Mouse (Mus musculus) ovary, adult 2 months (tissue): ENCODE results near the gene Vmn1r15. TPM values are rescaled to one million over a fixed set of nuclear protein-coding genes. Genes with fewer than 3 reads are reported as not detected.

Experiments used
- polyA plus RNA-seq: library from polyadenylated mRNA; depleted of rRNA; stranded (reverse); fragments of >200 nt; gene quantifications from 2 replicates; pipeline ENCODE4 v1.2.3, GENCODE M21; 2012; rRNA removed

Gene Vmn1r15
- polyA plus RNA-seq = not detected in 2 replicates

DNA sequence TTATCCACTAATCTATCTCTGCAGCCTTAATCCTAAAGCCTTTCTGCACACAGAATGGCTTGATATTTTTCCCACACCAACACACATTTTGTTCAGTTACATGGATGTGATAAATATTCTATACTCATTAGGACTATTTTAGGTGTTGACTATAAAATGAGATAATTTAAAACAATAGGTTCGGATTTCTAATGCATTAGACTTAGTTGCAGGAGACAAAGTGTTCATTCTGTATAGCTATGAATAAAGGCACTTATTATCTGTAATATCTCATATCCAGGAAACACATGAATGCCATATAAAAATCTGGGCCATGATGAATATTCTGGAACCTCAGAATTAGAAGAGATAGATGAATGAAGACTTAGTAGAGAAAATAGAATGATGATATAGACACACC is at the start of gene Vmn1r15:
TSS of gene Vmn1r15 (plus strand) at position 301 of the 400 bp plus-strand sequence.

DNA sequence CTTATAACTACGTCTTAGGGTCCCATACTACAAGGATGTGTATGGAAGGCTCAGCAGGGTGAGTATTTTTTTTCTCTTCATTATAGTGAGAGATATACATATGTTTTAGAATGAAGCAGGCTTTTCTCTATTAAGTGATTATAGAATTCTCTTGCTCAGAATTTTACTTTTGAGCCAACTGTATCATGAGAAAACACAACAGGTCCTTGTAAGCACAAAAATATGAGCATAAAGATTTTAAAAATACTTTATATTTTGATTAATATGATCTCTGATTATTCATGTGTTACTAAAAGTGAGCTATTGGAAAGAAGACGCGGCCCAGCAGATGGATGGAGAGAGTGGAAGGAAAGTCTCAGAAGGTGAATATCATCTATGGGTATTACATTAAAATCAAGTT is 26.4 kb upstream of the Vmn1r15 start, which contains the start of gene Vmn1r14:
TSS of gene Vmn1r14 (plus strand) at position 301 of the 400 bp plus-strand sequence.

Other genes with a start within 250 kb of the Vmn1r15 start
- gene Vmn1r7, start 232.6 kb upstream of the Vmn1r15 start, polyA plus RNA-seq = not detected in 2 replicates
- not detected in 2 replicates for gene Vmn1r8, start 225.7 kb upstream of the Vmn1r15 start, polyA plus RNA-seq
- not detected in 2 replicates for gene Vmn1r9, start 191.2 kb upstream of the Vmn1r15 start, polyA plus RNA-seq
- not detected in 2 replicates for gene Vmn1r10, start 148.5 kb upstream of the Vmn1r15 start, polyA plus RNA-seq
- not detected in 2 replicates for gene Vmn1r11, start 124.5 kb upstream of the Vmn1r15 start, polyA plus RNA-seq
- not detected in 2 replicates for gene Vmn1r12, start 101.0 kb upstream of the Vmn1r15 start, polyA plus RNA-seq
- not detected in 2 replicates for gene Vmn1r13, start 54.7 kb upstream of the Vmn1r15 start, polyA plus RNA-seq
- not detected in 2 replicates for gene Vmn1r14, start 26.3 kb upstream of the Vmn1r15 start, polyA plus RNA-seq
- not detected in 2 replicates for gene Vmn1r16, start 71.5 kb downstream of the Vmn1r15 start, polyA plus RNA-seq
- not detected in 2 replicates for gene Vmn1r17, start 105.8 kb downstream of the Vmn1r15 start, polyA plus RNA-seq
- gene Vmn1r18, start 137.8 kb downstream of the Vmn1r15 start, polyA plus RNA-seq = not detected in 2 replicates
- not detected in 2 replicates for gene Vmn1r19, start 145.8 kb downstream of the Vmn1r15 start, polyA plus RNA-seq
- not detected in 2 replicates for gene Vmn1r20, start 171.0 kb downstream of the Vmn1r15 start, polyA plus RNA-seq